Mouse (Mus musculus): ENCODE data around the gene Zg16.
A peak's percentile ranks its signal among the peaks of the same experiment; 100 is the strongest.

Gene Zg16

GRCm38 (mm10) chr7:127076188-127076587 lies 10.9 kb downstream of the Zg16 start:
- DNase-seq (ENCODE audit: low spot score in 2 of 2): no peak

- no peak for DNase-seq (ENCODE audit: low spot score in 2 of 2)
Observed at GRCm38 (mm10) chr7:127073221-127073620, 13.9 kb downstream of the Zg16 start.

GRCm38 (mm10) chr7:127070871-127071413 lies 16.2 kb downstream of the Zg16 start:
- no peak for DNase-seq (ENCODE audit: low spot score in 2 of 2)

GRCm38 (mm10) chr7:127066317-127066716 lies 20.8 kb downstream of the Zg16 start:
- DNase-seq (ENCODE audit: low spot score in 2 of 2): no peak

GRCm38 (mm10) chr7:127065538-127065937 lies 21.6 kb downstream of the Zg16 start:
- DNase-seq (ENCODE audit: low spot score in 2 of 2): no peak

- no peak for DNase-seq (ENCODE audit: low spot score in 2 of 2)
Observed at GRCm38 (mm10) chr7:127055026-127055585, 32.0 kb downstream of the Zg16 start.

GRCm38 (mm10) chr7:127041851-127042672 lies 45.1 kb downstream of the Zg16 start, which contains the start of gene Kif22:
Gene Kif22, minus strand, starts transcription at chr7:127042471.
- DNase-seq (ENCODE audit: low spot score in 2 of 2): peak; percentile 86 to 90

GRCm38 (mm10) chr7:127031244-127031643 lies 55.9 kb downstream of the Zg16 start:
- no peak for DNase-seq (ENCODE audit: low spot score in 2 of 2)

- DNase-seq (ENCODE audit: low spot score in 2 of 2): no peak
Observed at GRCm38 (mm10) chr7:127030172-127030571, 57.0 kb downstream of the Zg16 start.

- DNase-seq (ENCODE audit: low spot score in 2 of 2): no peak
Observed at GRCm38 (mm10) chr7:127027885-127028284, 59.2 kb downstream of the Zg16 start.

GRCm38 (mm10) chr7:127026984-127027726 lies 60.0 kb downstream of the Zg16 start, which contains the start of gene Maz:
Gene Maz, minus strand, starts transcription at chr7:127027037.
- DNase-seq (ENCODE audit: low spot score in 2 of 2): peak; percentile 100

GRCm38 (mm10) chr7:127026616-127026983 lies 60.5 kb downstream of the Zg16 start:
- DNase-seq (ENCODE audit: low spot score in 2 of 2): no peak

- peak; percentile 71 for DNase-seq (ENCODE audit: low spot score in 2 of 2)
Observed at GRCm38 (mm10) chr7:127026161-127026600, 60.9 kb downstream of the Zg16 start.

GRCm38 (mm10) chr7:127025556-127026160 lies 61.5 kb downstream of the Zg16 start:
- DNase-seq (ENCODE audit: low spot score in 2 of 2): no peak

- DNase-seq (ENCODE audit: low spot score in 2 of 2): peak; percentile 82 to 83
Observed at GRCm38 (mm10) chr7:127024755-127025555, 62.2 kb downstream of the Zg16 start.

- DNase-seq (ENCODE audit: low spot score in 2 of 2): no peak
Observed at GRCm38 (mm10) chr7:127023896-127024690, 63.0 kb downstream of the Zg16 start.

GRCm38 (mm10) chr7:127023272-127023691 lies 63.8 kb downstream of the Zg16 start:
- DNase-seq (ENCODE audit: low spot score in 2 of 2): peak in 1 of 2 experiments; percentile 15

GRCm38 (mm10) chr7:127022528-127023271 lies 64.4 kb downstream of the Zg16 start:
- no peak for DNase-seq (ENCODE audit: low spot score in 2 of 2)

Measured in heart, adult 9 months (tissue).